Mouse (Mus musculus): Measurements from ENCODE around the gene Slc2a4. TPM values are rescaled to one million over a fixed set of nuclear protein-coding genes. Genes with fewer than 3 reads are reported as not detected.

Slc2a4 gene
- polyA plus RNA-seq, 1 experiment from 2014 or later: 9.3 TPM

DNA sequence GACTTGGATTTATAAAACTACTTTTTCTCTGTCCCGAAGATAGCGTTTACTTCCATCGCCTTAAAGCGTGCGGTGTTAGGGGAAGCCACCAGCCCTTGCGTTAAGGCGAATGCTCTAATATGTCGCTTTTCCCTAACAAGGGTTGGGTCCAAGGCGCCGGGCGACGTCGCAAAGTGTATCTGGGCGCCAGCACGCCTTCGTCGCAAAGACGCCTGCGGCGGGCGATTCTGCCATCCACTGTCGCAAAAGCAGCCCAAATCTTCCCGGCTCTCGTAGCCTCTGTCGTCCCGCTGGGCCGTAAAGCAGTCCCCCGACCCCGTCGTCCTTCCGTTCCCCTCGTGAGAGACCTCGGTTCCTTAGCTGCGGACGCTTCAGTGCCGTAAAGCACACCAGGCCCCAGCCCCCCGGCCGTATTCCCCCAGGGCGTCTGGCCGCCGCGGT lies 46.6 kb downstream of the Slc2a4 start:
- peak; percentile 77 for ATAC-seq
- Histone ChIP-seq H3K4me2 (peak overlapping the region; percentile 95), H3K27ac (peak overlapping the region; percentile 96), H3K9me3 (replicated peaks) (no peaks in the 10 kb centered on the region), H3K9ac (peak overlapping the region; percentile 97), H3K4me1 (peaks cover 32% of the 10 kb centered on the region), H3K27me3 (no peaks in the 10 kb centered on the region), H3K36me3 (ENCODE audit: poor library complexity, severe bottlenecking) (peaks cover 34% of the 10 kb centered on the region), H3K4me3 (peak overlapping the region; percentile 89)
- under 1% methylated on average over 42 of the region's 42 CpGs for WGBS

DNA sequence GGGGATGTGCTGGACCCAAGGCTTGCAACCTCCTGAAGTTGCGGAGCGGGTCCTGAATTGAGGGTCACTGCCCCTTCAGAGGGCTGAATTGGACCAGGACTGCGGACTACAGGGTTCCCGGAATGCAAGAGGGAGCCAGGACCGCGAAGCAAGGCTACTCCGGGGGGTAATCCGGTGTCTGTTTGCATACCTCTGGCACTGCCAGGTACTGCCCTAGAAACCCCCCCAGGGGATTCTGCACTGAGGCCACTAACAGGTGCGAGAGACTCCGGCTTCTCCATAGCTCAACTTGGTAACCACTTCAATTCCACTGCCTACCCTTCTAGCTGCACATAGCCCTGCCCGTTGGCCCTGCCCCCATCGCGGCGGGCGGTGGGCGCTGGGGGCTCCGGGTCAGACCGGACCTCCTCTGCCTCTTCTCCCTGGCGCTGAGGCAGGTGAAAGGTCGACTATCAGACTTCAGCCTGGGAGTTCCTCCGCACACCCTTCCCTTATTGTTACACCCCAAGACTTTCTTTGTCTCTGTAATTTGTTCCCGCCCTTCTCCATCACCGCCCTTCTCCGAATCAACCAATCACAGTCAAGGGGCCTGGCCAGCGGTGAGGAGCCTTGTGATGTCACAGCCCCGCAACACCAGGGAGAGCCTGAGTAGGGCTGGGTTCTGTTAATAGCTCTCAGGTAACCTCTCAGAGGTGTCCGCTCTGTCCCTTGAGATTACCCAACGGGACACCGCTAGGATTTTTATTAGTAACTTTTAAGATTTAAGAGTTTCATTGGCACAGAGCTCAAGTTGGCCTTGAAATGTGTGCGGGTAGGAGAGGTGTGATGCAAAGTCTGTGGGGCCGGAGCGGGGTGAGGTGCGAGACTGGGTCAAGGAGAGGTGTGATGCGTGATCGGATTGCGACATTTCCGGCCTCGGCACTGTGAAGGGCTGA lies 47.2 kb downstream of the Slc2a4 start, which contains the start of the genes 2810408A11Rik and Neurl4:
Gene 2810408A11Rik, minus strand, starts transcription at position 517 of the 935 bp plus-strand sequence.
Gene Neurl4, plus strand, starts transcription at position 602 of the 935 bp plus-strand sequence.
- H3K9ac ChIP-seq: peak within 1 kb of the TSS; percentile 97
- H3K27ac ChIP-seq: peak within 1 kb of the TSS; percentile 96
- H3K4me1 ChIP-seq: peaks cover 32% of the 10 kb centered on the region
- peak within 1 kb of the TSS; percentile 95 for H3K4me2 ChIP-seq
- peaks cover 27% of the 10 kb centered on the region for H3K36me3 ChIP-seq (ENCODE audit: poor library complexity, severe bottlenecking)
- no peaks in the 10 kb centered on the region for H3K9me3 ChIP-seq (replicated peaks)
- H3K4me3 ChIP-seq: peak within 1 kb of the TSS; percentile 89
- no peaks in the 10 kb centered on the region for H3K27me3 ChIP-seq
- WGBS: under 1% methylated on average over 38 of the region's 38 CpGs
- peak; percentile 95 for ATAC-seq

- peaks cover 19% of the 10 kb centered on the region for H3K36me3 ChIP-seq (ENCODE audit: poor library complexity, severe bottlenecking)
- peaks cover 32% of the 10 kb centered on the region for H3K4me1 ChIP-seq
- ATAC-seq: no peak
- 15% methylated on average over 4 of the region's 4 CpGs for WGBS
- peak overlapping the region; percentile 95 for H3K4me2 ChIP-seq
- H3K9ac ChIP-seq: peak overlapping the region; percentile 97
- H3K9me3 ChIP-seq (replicated peaks): no peaks in the 10 kb centered on the region
- H3K27ac ChIP-seq: no peak overlapping the region
- peak overlapping the region; percentile 89 for H3K4me3 ChIP-seq
- no peaks in the 10 kb centered on the region for H3K27me3 ChIP-seq
These were observed 48.1 kb downstream of the Slc2a4 start for GRCm38 (mm10) chr11:69899870-69900269.

DNA sequence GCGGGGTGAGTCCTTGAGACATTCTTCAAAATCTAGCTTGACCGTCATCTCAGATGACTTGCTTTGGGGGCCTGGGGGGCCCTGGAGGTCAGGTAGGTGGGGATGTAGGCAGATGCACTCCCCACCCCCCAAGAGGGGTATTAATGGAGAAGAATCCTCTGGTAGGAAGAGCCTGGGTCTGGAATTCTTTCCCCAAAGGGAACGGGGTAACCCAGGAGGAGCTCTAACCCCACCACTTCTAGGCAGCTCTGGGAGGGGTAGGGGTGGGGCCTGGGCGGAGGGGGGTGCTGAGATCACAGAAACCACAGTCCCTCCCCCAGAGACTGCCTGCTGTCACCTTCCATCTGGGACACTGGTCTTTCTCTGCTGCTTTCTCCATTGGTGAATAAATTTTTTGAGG lies 52.7 kb downstream of the Slc2a4 start, which contains the start of gene Acap1:
Gene Acap1, minus strand, starts transcription at position 249 of the 400 bp plus-strand sequence.
- Histone ChIP-seq H3K4me1 (peaks cover 17% of the 10 kb centered on the region), H3K36me3 (ENCODE audit: poor library complexity, severe bottlenecking) (no peaks in the 10 kb centered on the region), H3K9ac (no peak within 1 kb of the TSS), H3K27ac (no peak within 1 kb of the TSS), H3K4me2 (no peak within 1 kb of the TSS), H3K4me3 (no peak within 1 kb of the TSS), H3K27me3 (no peaks in the 10 kb centered on the region), H3K9me3 (replicated peaks) (no peaks in the 10 kb centered on the region)
- 83% methylated on average over 4 of the region's 4 CpGs for WGBS
- ATAC-seq: no peak

DNA sequence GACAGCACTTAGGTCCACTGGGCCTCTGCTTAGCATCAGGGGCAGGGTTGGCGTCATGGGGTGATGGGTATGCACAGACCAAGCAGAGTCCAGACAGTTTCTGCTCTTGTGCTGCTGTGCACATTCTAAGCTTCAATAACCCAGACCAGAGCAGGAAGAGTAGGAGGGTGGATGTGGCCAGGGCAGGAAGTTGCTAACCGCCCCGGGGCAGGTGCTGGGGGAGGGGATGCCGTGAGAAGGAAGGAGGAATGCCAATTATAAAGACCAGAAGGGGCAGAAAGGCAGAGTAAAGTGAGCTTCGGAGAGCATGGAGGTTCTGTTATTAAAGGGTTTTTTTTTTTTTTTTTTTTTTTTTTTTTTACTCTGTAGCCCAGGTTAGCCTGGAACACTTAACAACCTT lies 53.3 kb downstream of the Slc2a4 start:
- no peaks in the 10 kb centered on the region for H3K27me3 ChIP-seq
- H3K9me3 ChIP-seq (replicated peaks): no peaks in the 10 kb centered on the region
- no peaks in the 10 kb centered on the region for H3K36me3 ChIP-seq (ENCODE audit: poor library complexity, severe bottlenecking)
- 95% methylated on average over 5 of the region's 5 CpGs for WGBS
- H3K4me2 ChIP-seq: no peak overlapping the region
- H3K27ac ChIP-seq: no peak overlapping the region
- no peak overlapping the region for H3K4me3 ChIP-seq
- peaks cover 13% of the 10 kb centered on the region for H3K4me1 ChIP-seq
- no peak overlapping the region for H3K9ac ChIP-seq
- ATAC-seq: no peak

Small RNA genes lying within 50 kb of the gene (microRNA-seq; reads per million reads assigned to microRNA genes)
- gene Gm44349: not detected

Other genes with a start within 250 kb of the Slc2a4 start
- 23.2 and 24.1 TPM in 2 replicates for gene Polr2a, start 189.6 kb downstream of the Slc2a4 start, polyA plus RNA-seq (2015; fragmentation: Nextera tagmentation; extraction: Ambion mirVana)
- 0.26 and 0.58 TPM in 2 replicates for gene Slc35g3, start 186.2 kb downstream of the Slc2a4 start, polyA plus RNA-seq (2015; fragmentation: Nextera tagmentation; extraction: Ambion mirVana)
- 1.6 and 1.8 TPM in 2 replicates for gene Zbtb4, start 182.3 kb downstream of the Slc2a4 start, polyA plus RNA-seq (2015; fragmentation: Nextera tagmentation; extraction: Ambion mirVana)
- 1.5 TPM in 2 replicates for gene Chrnb1, start 152.2 kb downstream of the Slc2a4 start, polyA plus RNA-seq (2015; fragmentation: Nextera tagmentation; extraction: Ambion mirVana)
- gene Fgf11, start 146.3 kb downstream of the Slc2a4 start, polyA plus RNA-seq (2015; fragmentation: Nextera tagmentation; extraction: Ambion mirVana): 3.3 and 3.8 TPM in 2 replicates
- 0.39 and 1.00 TPM in 2 replicates for gene Tmem102, start 142.6 kb downstream of the Slc2a4 start, polyA plus RNA-seq (2015; fragmentation: Nextera tagmentation; extraction: Ambion mirVana)
- gene Gm39566, start 132.9 kb downstream of the Slc2a4 start, polyA plus RNA-seq (2015; fragmentation: Nextera tagmentation; extraction: Ambion mirVana): not detected in 2 replicates
- not detected in 2 replicates for gene Spem2, start 129.7 kb downstream of the Slc2a4 start, polyA plus RNA-seq (2015; fragmentation: Nextera tagmentation; extraction: Ambion mirVana)
- gene Spem1, start 126.0 kb downstream of the Slc2a4 start, polyA plus RNA-seq (2015; fragmentation: Nextera tagmentation; extraction: Ambion mirVana): 0.37 and 0.52 TPM in 2 replicates
- gene Nlgn2, start 110.4 kb downstream of the Slc2a4 start, polyA plus RNA-seq (2015; fragmentation: Nextera tagmentation; extraction: Ambion mirVana): 16.6 and 17.0 TPM in 2 replicates
- 340 and 360 TPM in 2 replicates for gene Tmem256, start 109.7 kb downstream of the Slc2a4 start, polyA plus RNA-seq (2015; fragmentation: Nextera tagmentation; extraction: Ambion mirVana)
- gene Plscr3, start 101.8 kb downstream of the Slc2a4 start, polyA plus RNA-seq (2015; fragmentation: Nextera tagmentation; extraction: Ambion mirVana): 44.1 and 45.4 TPM in 2 replicates
- 0.09 and 0.20 TPM in 2 replicates for gene Tnk1, start 89.5 kb downstream of the Slc2a4 start, polyA plus RNA-seq (2015; fragmentation: Nextera tagmentation; extraction: Ambion mirVana)
- not detected in 2 replicates for gene Tmem95, start 70.2 kb downstream of the Slc2a4 start, polyA plus RNA-seq (2015; fragmentation: Nextera tagmentation; extraction: Ambion mirVana)
- 1.3 and 1.4 TPM in 2 replicates for gene Kctd11, start 66.8 kb downstream of the Slc2a4 start, polyA plus RNA-seq (2015; fragmentation: Nextera tagmentation; extraction: Ambion mirVana)
- gene Acap1, start 52.6 kb downstream of the Slc2a4 start, polyA plus RNA-seq (2015; fragmentation: Nextera tagmentation; extraction: Ambion mirVana): 0.28 and 0.34 TPM in 2 replicates
- gene 2810408A11Rik, start 47.2 kb downstream of the Slc2a4 start, polyA plus RNA-seq (2015; fragmentation: Nextera tagmentation; extraction: Ambion mirVana): 19.1 and 20.3 TPM in 2 replicates
- 15.5 and 20.2 TPM in 2 replicates for gene Neurl4, start 47.1 kb downstream of the Slc2a4 start, polyA plus RNA-seq (2015; fragmentation: Nextera tagmentation; extraction: Ambion mirVana)
- 90.1 and 93.2 TPM in 2 replicates for gene Gps2, start 34.3 kb downstream of the Slc2a4 start, polyA plus RNA-seq (2015; fragmentation: Nextera tagmentation; extraction: Ambion mirVana)
- 1,467 and 1,510 TPM in 2 replicates for gene Eif5a, start 26.2 kb downstream of the Slc2a4 start, polyA plus RNA-seq (2015; fragmentation: Nextera tagmentation; extraction: Ambion mirVana)
- gene Ybx2, start 12.4 kb downstream of the Slc2a4 start, polyA plus RNA-seq (2015; fragmentation: Nextera tagmentation; extraction: Ambion mirVana): 4.5 and 6.0 TPM in 2 replicates
- gene Cldn7, start 16.6 kb upstream of the Slc2a4 start, polyA plus RNA-seq (2015; fragmentation: Nextera tagmentation; extraction: Ambion mirVana): 0.59 and 1.4 TPM in 2 replicates
- 21.1 and 24.3 TPM in 2 replicates for gene Ctdnep1, start 33.0 kb upstream of the Slc2a4 start, polyA plus RNA-seq (2015; fragmentation: Nextera tagmentation; extraction: Ambion mirVana)
- gene Elp5, start 34.3 kb upstream of the Slc2a4 start, polyA plus RNA-seq (2015; fragmentation: Nextera tagmentation; extraction: Ambion mirVana): 157 and 164 TPM in 2 replicates
- 598 and 670 TPM in 2 replicates for gene Gabarap, start 43.0 kb upstream of the Slc2a4 start, polyA plus RNA-seq (2015; fragmentation: Nextera tagmentation; extraction: Ambion mirVana)
- gene Phf23, start 47.6 kb upstream of the Slc2a4 start, polyA plus RNA-seq (2015; fragmentation: Nextera tagmentation; extraction: Ambion mirVana): 78.5 and 79.9 TPM in 2 replicates
- 31.8 and 35.4 TPM in 2 replicates for gene Dvl2, start 52.4 kb upstream of the Slc2a4 start, polyA plus RNA-seq (2015; fragmentation: Nextera tagmentation; extraction: Ambion mirVana)
- 48.7 and 51.3 TPM in 2 replicates for gene Acadvl, start 67.2 kb upstream of the Slc2a4 start, polyA plus RNA-seq (2015; fragmentation: Nextera tagmentation; extraction: Ambion mirVana)
- gene Dlg4, start 68.8 kb upstream of the Slc2a4 start, polyA plus RNA-seq (2015; fragmentation: Nextera tagmentation; extraction: Ambion mirVana): 26.2 and 31.1 TPM in 2 replicates
- 0.37 and 0.59 TPM in 2 replicates for gene Asgr1, start 105.9 kb upstream of the Slc2a4 start, polyA plus RNA-seq (2015; fragmentation: Nextera tagmentation; extraction: Ambion mirVana)
- not detected in 2 replicates for gene Asgr2, start 144.5 kb upstream of the Slc2a4 start, polyA plus RNA-seq (2015; fragmentation: Nextera tagmentation; extraction: Ambion mirVana)
- 0.32 TPM in 1 of 2 replicates, not detected in the other for gene Mgl2, start 182.1 kb upstream of the Slc2a4 start, polyA plus RNA-seq (2015; fragmentation: Nextera tagmentation; extraction: Ambion mirVana)
- 0.53 TPM in 1 of 2 replicates, not detected in the other for gene Clec10a, start 208.0 kb upstream of the Slc2a4 start, polyA plus RNA-seq (2015; fragmentation: Nextera tagmentation; extraction: Ambion mirVana)

Measured in forebrain, embryonic 13.5 days (tissue).